ENCODE assay signal across 20 mouse cellular contexts in the genomic region with DNA sequence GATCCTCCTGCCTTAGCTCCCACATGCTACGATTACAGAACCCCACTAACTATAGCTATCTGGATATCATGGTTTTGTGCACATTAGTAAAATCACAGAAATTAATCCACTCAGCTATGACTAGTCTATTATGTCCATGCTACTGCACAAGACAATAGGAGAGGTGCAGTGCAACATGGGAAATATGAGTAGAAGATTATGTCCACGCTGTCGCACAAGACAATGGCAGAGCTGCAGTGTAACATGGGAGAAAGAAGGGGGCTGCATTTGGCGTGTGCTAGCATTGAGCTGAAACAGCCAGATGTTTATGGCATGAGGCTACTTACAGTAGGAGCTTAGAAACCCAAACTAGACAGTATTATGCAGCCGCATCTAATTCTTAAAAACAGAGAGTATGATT. TPM values are rescaled to one million over a fixed set of nuclear protein-coding genes. Genes with fewer than 3 reads are reported as not detected.
DNase-seq lines count a peak whose midpoint lies in the region; ATAC-seq lines count a peak whose summit lies in the region.
"Had no signal": no experiment of that assay in that cellular context is flagged by ENCODE, and none has a peak within 500 bp of the region (broad histone marks: within the 10 kb centered on the region; RNA-seq: fewer than 3 reads in every experiment).

No protein-coding gene starts in this region.

- H3K4me3 ChIP-seq in embryonic facial prominence, embryonic 14.5 days (ENCODE audit: low read depth, low read length): no peak overlapping the region
- no peak overlapping the region for H3K4me3 ChIP-seq in embryonic facial prominence, embryonic 10.5 days
- H3K4me3 ChIP-seq in hindbrain, embryonic 14.5 days (replicated peaks; ENCODE audit: low read length): no peak overlapping the region
- H3K4me3 ChIP-seq in hindbrain, embryonic 10.5 days: no peak overlapping the region
- H3K4me3 ChIP-seq in midbrain, embryonic 15.5 days: no peak overlapping the region
- H3K4me3 ChIP-seq in midbrain, embryonic 11.5 days (ENCODE audit: low read depth, low read length): no peak overlapping the region
- H3K4me3 ChIP-seq: forebrain, embryonic 12.5 days; heart, embryonic 13.5 days had no signal

- 69% methylated on average over 5 of the region's 5 CpGs for WGBS in embryonic facial prominence, embryonic 14.5 days
- 85% methylated on average over 5 of the region's 5 CpGs for WGBS in embryonic facial prominence, embryonic 10.5 days
- 73% methylated on average over 5 of the region's 5 CpGs for WGBS in hindbrain, embryonic 14.5 days
- 86% methylated on average over 5 of the region's 5 CpGs for WGBS in hindbrain, embryonic 10.5 days
- WGBS in midbrain, embryonic 15.5 days: 70% methylated on average over 5 of the region's 5 CpGs
- WGBS in midbrain, embryonic 11.5 days: 90% methylated on average over 5 of the region's 5 CpGs

- H3K9ac ChIP-seq in embryonic facial prominence, embryonic 14.5 days (ENCODE audit: low read depth, low read length): no peak overlapping the region
- H3K9ac ChIP-seq in hindbrain, embryonic 14.5 days: no peak overlapping the region
- no peak overlapping the region for H3K9ac ChIP-seq in midbrain, embryonic 15.5 days
- no peak overlapping the region for H3K9ac ChIP-seq in midbrain, embryonic 11.5 days (ENCODE audit: low read length)
- H3K9ac ChIP-seq: forebrain, embryonic 12.5 days; heart, embryonic 13.5 days had no signal

- no peaks in the 10 kb centered on the region for H3K9me3 ChIP-seq in embryonic facial prominence, embryonic 14.5 days (ENCODE audit: control insufficient read depth, low read length)
- H3K9me3 ChIP-seq in embryonic facial prominence, embryonic 10.5 days: no peaks in the 10 kb centered on the region
- no peaks in the 10 kb centered on the region for H3K9me3 ChIP-seq in hindbrain, embryonic 14.5 days (ENCODE audit: control insufficient read depth, low read length)
- no peaks in the 10 kb centered on the region for H3K9me3 ChIP-seq in hindbrain, embryonic 10.5 days
- no peaks in the 10 kb centered on the region for H3K9me3 ChIP-seq in midbrain, embryonic 15.5 days
- H3K9me3 ChIP-seq in midbrain, embryonic 11.5 days (ENCODE audit: control insufficient read depth, low read length): no peaks in the 10 kb centered on the region
- H3K9me3 ChIP-seq: forebrain, embryonic 12.5 days; heart, embryonic 13.5 days had no signal

- no peaks in the 10 kb centered on the region for H3K36me3 ChIP-seq in embryonic facial prominence, embryonic 14.5 days (ENCODE audit: control insufficient read depth, insufficient read depth, low read length)
- no peaks in the 10 kb centered on the region for H3K36me3 ChIP-seq in embryonic facial prominence, embryonic 10.5 days (replicated peaks)
- H3K36me3 ChIP-seq in hindbrain, embryonic 14.5 days (replicated peaks; ENCODE audit: control insufficient read depth, insufficient read depth): no peaks in the 10 kb centered on the region
- no peaks in the 10 kb centered on the region for H3K36me3 ChIP-seq in hindbrain, embryonic 10.5 days
- no peaks in the 10 kb centered on the region for H3K36me3 ChIP-seq in midbrain, embryonic 15.5 days (replicated peaks)
- H3K36me3 ChIP-seq in midbrain, embryonic 11.5 days (ENCODE audit: control insufficient read depth, insufficient read depth, low read length): no peaks in the 10 kb centered on the region
- H3K36me3 ChIP-seq: forebrain, embryonic 12.5 days; heart, embryonic 13.5 days had no signal

- ATAC-seq in embryonic facial prominence, embryonic 14.5 days (ENCODE audit: low read depth): peak; percentile 71
- peak; percentile 3; the same call in 1 of the 2 replicates for ATAC-seq in hindbrain, embryonic 14.5 days (ENCODE audit: low FRiP score)
- 0 out of 2 replicates have a peak, but pooled peaks have one; percentile 29 for ATAC-seq in midbrain, embryonic 15.5 days (replicated peaks)
- ATAC-seq in midbrain, embryonic 11.5 days (ENCODE audit: low FRiP score): no peak
- ATAC-seq: activated CD4-positive, CD25-positive, alpha-beta regulatory T cell, adult 4 months; hindbrain, embryonic 16.5 days; Patski had no signal

- no peak overlapping the region for H3K27ac ChIP-seq in embryonic facial prominence, embryonic 14.5 days (replicated peaks; ENCODE audit: low read depth, low read length)
- no peak overlapping the region for H3K27ac ChIP-seq in embryonic facial prominence, embryonic 10.5 days (replicated peaks)
- no peak overlapping the region for H3K27ac ChIP-seq in hindbrain, embryonic 14.5 days
- H3K27ac ChIP-seq in hindbrain, embryonic 10.5 days: no peak overlapping the region
- H3K27ac ChIP-seq in midbrain, embryonic 15.5 days: no peak overlapping the region
- H3K27ac ChIP-seq in midbrain, embryonic 11.5 days (ENCODE audit: low read depth, low read length): no peak overlapping the region
- H3K27ac ChIP-seq: forebrain, embryonic 12.5 days; heart, embryonic 13.5 days had no signal

- H3K4me2 ChIP-seq in embryonic facial prominence, embryonic 14.5 days (ENCODE audit: low read depth, low read length): no peak overlapping the region
- no peak overlapping the region for H3K4me2 ChIP-seq in hindbrain, embryonic 14.5 days (replicated peaks)
- no peak overlapping the region for H3K4me2 ChIP-seq in midbrain, embryonic 15.5 days
- no peak overlapping the region for H3K4me2 ChIP-seq in midbrain, embryonic 11.5 days
- H3K4me2 ChIP-seq: forebrain, embryonic 12.5 days; heart, embryonic 13.5 days had no signal

- no peaks in the 10 kb centered on the region for H3K27me3 ChIP-seq in embryonic facial prominence, embryonic 14.5 days (replicated peaks; ENCODE audit: control insufficient read depth, insufficient read depth, low read length)
- H3K27me3 ChIP-seq in embryonic facial prominence, embryonic 10.5 days (replicated peaks; ENCODE audit: low read depth, poor library complexity, severe bottlenecking): no peaks in the 10 kb centered on the region
- no peaks in the 10 kb centered on the region for H3K27me3 ChIP-seq in hindbrain, embryonic 14.5 days (ENCODE audit: control insufficient read depth, insufficient read depth, low read length)
- no peaks in the 10 kb centered on the region for H3K27me3 ChIP-seq in hindbrain, embryonic 10.5 days (ENCODE audit: insufficient read depth, poor library complexity, severe bottlenecking)
- no peaks in the 10 kb centered on the region for H3K27me3 ChIP-seq in midbrain, embryonic 15.5 days (replicated peaks)
- H3K27me3 ChIP-seq in midbrain, embryonic 11.5 days (ENCODE audit: control insufficient read depth, insufficient read depth, low read length): no peaks in the 10 kb centered on the region
- H3K27me3 ChIP-seq: forebrain, embryonic 12.5 days had no signal

- peak; percentile 9 for DNase-seq in embryonic facial prominence, embryonic 14.5 days (ENCODE audit: low spot score)
- no peak for DNase-seq in embryonic facial prominence, embryonic 10.5 days (ENCODE audit: low spot score)
- no peak for DNase-seq in hindbrain, embryonic 14.5 days (ENCODE audit: low spot score)
- no peak for DNase-seq in hindbrain, embryonic 10.5 days (ENCODE audit: low spot score)
- no peak for DNase-seq in midbrain, embryonic 11.5 days (ENCODE audit: low spot score, missing footprints)
- peak; percentile 87 for DNase-seq in retina, embryonic 14.5 days (ENCODE audit: low spot score)
- no peak for DNase-seq in spleen, adult 18-20 months
- DNase-seq: adrenal gland, postnatal 14 days; cerebellum, adult 11-12 months; cerebellum, adult 9-11 months; gastrocnemius, postnatal 36 days; heart, adult 11 months; heart, postnatal 36 days had no signal

- no peaks in the 10 kb centered on the region for H3K4me1 ChIP-seq in embryonic facial prominence, embryonic 14.5 days (ENCODE audit: control insufficient read depth, insufficient read depth, low read length)
- H3K4me1 ChIP-seq in embryonic facial prominence, embryonic 10.5 days: no peaks in the 10 kb centered on the region
- H3K4me1 ChIP-seq in hindbrain, embryonic 14.5 days (replicated peaks; ENCODE audit: control insufficient read depth, insufficient read depth, low read length): no peaks in the 10 kb centered on the region
- H3K4me1 ChIP-seq in hindbrain, embryonic 10.5 days (replicated peaks): no peaks in the 10 kb centered on the region
- H3K4me1 ChIP-seq in midbrain, embryonic 15.5 days: no peaks in the 10 kb centered on the region; the same call in 1 of the 2 replicates
- H3K4me1 ChIP-seq in midbrain, embryonic 11.5 days (ENCODE audit: control insufficient read depth, insufficient read depth, low read length): no peaks in the 10 kb centered on the region

RNA-seq across cellular contexts. Expression of a gene that starts 8.0 kb away (rescaled TPM):
- polyA plus RNA-seq in embryonic facial prominence, embryonic 14.5 days (2014; fragmentation: Nextera tagmentation; extraction: Ambion mirVana): 4.3 and 5.4 TPM in 2 replicates
- polyA plus RNA-seq in embryonic facial prominence, embryonic 10.5 days (2016; fragmentation: Nextera tagmentation; extraction: Ambion mirVana): 3.7 and 4.5 TPM in 2 replicates
- polyA plus RNA-seq in hindbrain, embryonic 14.5 days (2014; fragmentation: Nextera tagmentation; extraction: Ambion mirVana): 15.7 and 16.6 TPM in 2 replicates
- polyA plus RNA-seq in hindbrain, embryonic 10.5 days (2016; fragmentation: Nextera tagmentation; extraction: Ambion mirVana): 5.1 and 5.8 TPM in 2 replicates
- polyA plus RNA-seq in midbrain, embryonic 15.5 days (2015; fragmentation: Nextera tagmentation; extraction: Ambion mirVana): 14.8 and 15.3 TPM in 2 replicates
- 4.9 and 6.0 TPM in 2 replicates for polyA plus RNA-seq in midbrain, embryonic 11.5 days (2014; fragmentation: Nextera tagmentation; extraction: Ambion mirVana)
- polyA plus RNA-seq: activated CD4-positive, CD25-positive, alpha-beta regulatory T cell, adult 4 months; C2C12 had no signal

Comparison
In these comparisons a context has a peak if more than half of its experiments do, and no peak if none do; other contexts are left out.
1. DNase-seq: peak in embryonic facial prominence, embryonic 14.5 days (single experiment) and retina, embryonic 14.5 days (single experiment); none in embryonic facial prominence, embryonic 10.5 days (single experiment), hindbrain, embryonic 14.5 days (single experiment), hindbrain, embryonic 10.5 days (single experiment), midbrain, embryonic 11.5 days (single experiment) and spleen, adult 18-20 months (0 of 2).